Mouse (Mus musculus) forebrain, embryonic 12.5 days (tissue): ENCODE data around the gene Zmat5. TPM values are rescaled to one million over a fixed set of nuclear protein-coding genes. Genes with fewer than 3 reads are reported as not detected.

Experiments
- ATAC-seq: fragments of 200-750 bp; cut with Nextera tagmentation; 2 replicates; pipeline ENCODE4 v1.8.0; 2017; ENCODE audit warnings: moderate TSS enrichment; ENCODE audit not compliant: low FRiP score
- H3K27ac ChIP-seq: fragments of 300-500 bp; sonication (generic); 2 replicates; pipeline ENCODE4 v1.5.1; 2016; ENCODE audit warnings: mild to moderate bottlenecking
- H3K27me3 ChIP-seq: fragments of 300-500 bp; sonication (generic); 2 replicates; pipeline ENCODE4 v1.6.1; 2016; ENCODE audit warnings: mild to moderate bottlenecking
- H3K36me3 ChIP-seq: fragments of 300-500 bp; sonication (generic); replicated peaks from 2 replicates; pipeline ENCODE4 v1.6.1; 2016; ENCODE audit warnings: mild to moderate bottlenecking
- H3K4me1 ChIP-seq: fragments of 300-500 bp; sonication (generic); 2 replicates; pipeline ENCODE4 v1.6.1; 2016
- H3K4me2 ChIP-seq: fragments of 300-500 bp; sonication (generic); 2 replicates; pipeline ENCODE4 v1.6.1; 2016; ENCODE audit warnings: mild to moderate bottlenecking, moderate library complexity
- H3K4me3 ChIP-seq: fragments of 300-500 bp; sonication (generic); replicated peaks from 2 replicates; pipeline ENCODE4 v1.5.1; 2016; ENCODE audit warnings: mild to moderate bottlenecking
- H3K9ac ChIP-seq: fragments of 300-500 bp; sonication (generic); 2 replicates; pipeline ENCODE4 v1.6.1; 2016; ENCODE audit warnings: mild to moderate bottlenecking
- H3K9me3 ChIP-seq: fragments of 300-500 bp; sonication (generic); 2 replicates; pipeline ENCODE4 v1.6.1; 2016
- WGBS: fragments of 180-500 bp; shearing (Covaris S2); methylation state at CpG from one replicate; pipeline ENCODE4 v1.1.7; 2016; 5-methylcytosine and 5-hydroxymethylcytosine counted together
- polyA plus RNA-seq: library from polyadenylated mRNA; unstranded; fragments of >200 nt; fragmentation: Nextera tagmentation; extraction: Ambion mirVana; gene quantifications from 2 replicates; pipeline ENCODE4 v1.2.1, GENCODE M21; 2016

Zmat5 gene
- polyA plus RNA-seq, 1 experiment from 2014 or later, result 74.0 TPM

- Histone ChIP-seq H3K4me1 (peaks cover 7% of the 10 kb centered on the region), H3K9ac (no peak overlapping the region), H3K36me3 (peaks cover 28% of the 10 kb centered on the region), H3K27ac (no peak overlapping the region), H3K27me3 (no peaks in the 10 kb centered on the region), H3K4me2 (no peak overlapping the region), H3K9me3 (no peaks in the 10 kb centered on the region), H3K4me3 (no peak overlapping the region)
- no peak for ATAC-seq
- 55% methylated on average over 7 of the region's 7 CpGs for WGBS
These were observed 16.6 kb downstream of the Zmat5 start for GRCm38 (mm10) chr11:4720900-4721580.

GRCm38 (mm10) chr11:4721728-4722127, 17.2 kb downstream of the Zmat5 start:
- Histone ChIP-seq H3K27ac (no peak overlapping the region), H3K4me2 (no peak overlapping the region), H3K9me3 (no peaks in the 10 kb centered on the region), H3K9ac (no peak overlapping the region), H3K4me1 (peaks cover 7% of the 10 kb centered on the region), H3K27me3 (no peaks in the 10 kb centered on the region), H3K36me3 (peaks cover 35% of the 10 kb centered on the region), H3K4me3 (no peak overlapping the region)
- no peak for ATAC-seq
- 91% methylated on average over 8 of the region's 8 CpGs for WGBS

GRCm38 (mm10) chr11:4729603-4730002, 25.1 kb downstream of the Zmat5 start:
- H3K27ac ChIP-seq, result no peak overlapping the region
- no peak for ATAC-seq
- WGBS, result 78% methylated on average over 12 of the region's 12 CpGs

GRCm38 (mm10) chr11:4730096-4730495, 25.6 kb downstream of the Zmat5 start:
- ATAC-seq, result no peak
- no peaks in the 10 kb centered on the region for H3K9me3 ChIP-seq
- H3K36me3 ChIP-seq, result peaks cover 23% of the 10 kb centered on the region
- no peak overlapping the region for H3K4me3 ChIP-seq
- peaks cover 7% of the 10 kb centered on the region; the same call in 1 of the 2 replicates for H3K27me3 ChIP-seq
- WGBS, result 88% methylated on average over 6 of the region's 6 CpGs
- no peak overlapping the region for H3K27ac ChIP-seq
- no peak overlapping the region for H3K9ac ChIP-seq
- H3K4me2 ChIP-seq, result no peak overlapping the region
- peaks cover 2% of the 10 kb centered on the region; the same call in 1 of the 2 replicates for H3K4me1 ChIP-seq

More at GRCm38 (mm10) chr11:4729603-4730002, 25.1 kb downstream of the Zmat5 start:
- 0 out of 2 replicates have a peak, but pooled peaks cover 2% of the 10 kb centered on the region for H3K27me3 ChIP-seq
- no peaks in the 10 kb centered on the region for H3K4me1 ChIP-seq
- H3K9ac ChIP-seq, result no peak overlapping the region
- no peaks in the 10 kb centered on the region for H3K9me3 ChIP-seq
- H3K4me2 ChIP-seq, result no peak overlapping the region
- H3K4me3 ChIP-seq, result no peak overlapping the region
- H3K36me3 ChIP-seq, result peaks cover 23% of the 10 kb centered on the region

- Histone ChIP-seq H3K27me3 (peaks cover 14% of the 10 kb centered on the region; the same call in 1 of the 2 replicates), H3K4me2 (no peak overlapping the region), H3K36me3 (peaks cover 16% of the 10 kb centered on the region), H3K9ac (no peak overlapping the region), H3K27ac (no peak overlapping the region), H3K4me3 (no peak overlapping the region), H3K9me3 (no peaks in the 10 kb centered on the region), H3K4me1 (peaks cover 10% of the 10 kb centered on the region; the same call in 1 of the 2 replicates)
- no peak for ATAC-seq
- WGBS, result 86% methylated on average over 5 of the region's 5 CpGs
These were observed 26.4 kb downstream of the Zmat5 start for GRCm38 (mm10) chr11:4730913-4731312.

- WGBS, result 67% methylated on average over 7 of the region's 7 CpGs
- Histone ChIP-seq H3K36me3 (peaks cover 7% of the 10 kb centered on the region), H3K9ac (no peak overlapping the region), H3K27me3 (peaks cover 16% of the 10 kb centered on the region; the same call in 1 of the 2 replicates), H3K4me2 (no peak overlapping the region), H3K4me3 (no peak overlapping the region), H3K4me1 (peaks cover 11% of the 10 kb centered on the region; the same call in 1 of the 2 replicates), H3K27ac (no peak overlapping the region), H3K9me3 (no peaks in the 10 kb centered on the region)
- ATAC-seq, result no peak
These were observed 27.3 kb downstream of the Zmat5 start for GRCm38 (mm10) chr11:4731781-4732180.

GRCm38 (mm10) chr11:4734179-4734578, 29.7 kb downstream of the Zmat5 start:
- no peak overlapping the region for H3K4me3 ChIP-seq
- no peak for ATAC-seq
- H3K27ac ChIP-seq, result no peak overlapping the region
- no peaks in the 10 kb centered on the region for H3K9me3 ChIP-seq
- no peak overlapping the region for H3K9ac ChIP-seq
- peaks cover 11% of the 10 kb centered on the region; the same call in 1 of the 2 replicates for H3K4me1 ChIP-seq
- peaks cover 16% of the 10 kb centered on the region; the same call in 1 of the 2 replicates for H3K27me3 ChIP-seq
- no peak overlapping the region for H3K4me2 ChIP-seq
- WGBS, result 27% methylated on average over 12 of the region's 12 CpGs
- H3K36me3 ChIP-seq, result peaks cover 10% of the 10 kb centered on the region; the same call in 1 of the 2 replicates

- Histone ChIP-seq H3K27me3 (peaks cover 24% of the 10 kb centered on the region), H3K4me3 (no peak overlapping the region), H3K9me3 (no peaks in the 10 kb centered on the region), H3K36me3 (peaks cover 10% of the 10 kb centered on the region; the same call in 1 of the 2 replicates), H3K4me2 (no peak overlapping the region), H3K9ac (no peak overlapping the region), H3K27ac (no peak overlapping the region), H3K4me1 (peaks cover 11% of the 10 kb centered on the region; the same call in 1 of the 2 replicates)
- no peak for ATAC-seq
- 36% methylated on average over 6 of the region's 6 CpGs for WGBS
These were observed 31.9 kb downstream of the Zmat5 start for GRCm38 (mm10) chr11:4736355-4736754.

- H3K9me3 ChIP-seq, result no peaks in the 10 kb centered on the region
These were observed 33.2 kb downstream of the Zmat5 start for GRCm38 (mm10) chr11:4737682-4738081.

GRCm38 (mm10) chr11:4738719-4739118, 34.2 kb downstream of the Zmat5 start:
- Histone ChIP-seq H3K27me3 (peaks cover 48% of the 10 kb centered on the region), H3K4me1 (peaks cover 11% of the 10 kb centered on the region; the same call in 1 of the 2 replicates), H3K4me2 (no peak overlapping the region), H3K4me3 (no peak overlapping the region), H3K36me3 (peaks cover 10% of the 10 kb centered on the region; the same call in 1 of the 2 replicates), H3K9ac (no peak overlapping the region), H3K9me3 (no peaks in the 10 kb centered on the region), H3K27ac (no peak overlapping the region)
- 94% methylated on average over 16 of the region's 16 CpGs for WGBS
- no peak for ATAC-seq

More at GRCm38 (mm10) chr11:4737682-4738081, 33.2 kb downstream of the Zmat5 start:
- Histone ChIP-seq H3K27me3 (peaks cover 38% of the 10 kb centered on the region), H3K36me3 (peaks cover 10% of the 10 kb centered on the region; the same call in 1 of the 2 replicates), H3K4me1 (peaks cover 11% of the 10 kb centered on the region; the same call in 1 of the 2 replicates), H3K27ac (no peak overlapping the region), H3K4me3 (no peak overlapping the region), H3K9ac (no peak overlapping the region), H3K4me2 (no peak overlapping the region)
- ATAC-seq, result no peak
- WGBS, result 79% methylated on average over 10 of the region's 10 CpGs

GRCm38 (mm10) chr11:4740785-4741184, 36.3 kb downstream of the Zmat5 start:
- no peak for ATAC-seq
- peaks cover 10% of the 10 kb centered on the region; the same call in 1 of the 2 replicates for H3K36me3 ChIP-seq
- H3K27me3 ChIP-seq, result peaks cover 56% of the 10 kb centered on the region
- H3K4me3 ChIP-seq, result no peak overlapping the region
- no peaks in the 10 kb centered on the region for H3K9me3 ChIP-seq
- H3K9ac ChIP-seq, result no peak overlapping the region
- no peak overlapping the region for H3K27ac ChIP-seq
- peaks cover 9% of the 10 kb centered on the region for H3K4me1 ChIP-seq
- 70% methylated on average over 5 of the region's 5 CpGs for WGBS
- no peak overlapping the region for H3K4me2 ChIP-seq

- no peak overlapping the region for H3K4me3 ChIP-seq
- peaks cover 91% of the 10 kb centered on the region for H3K27me3 ChIP-seq
- no peak overlapping the region for H3K27ac ChIP-seq
- H3K36me3 ChIP-seq, result no peaks in the 10 kb centered on the region
- ATAC-seq, result no peak
- peaks cover 28% of the 10 kb centered on the region for H3K4me1 ChIP-seq
- no peak overlapping the region for H3K9ac ChIP-seq
- H3K9me3 ChIP-seq, result no peaks in the 10 kb centered on the region
- WGBS, result 49% methylated on average over 6 of the region's 6 CpGs
- H3K4me2 ChIP-seq, result no peak overlapping the region
These were observed 40.2 kb downstream of the Zmat5 start for GRCm38 (mm10) chr11:4744691-4745090.
